Comparison of ENCODE assay signal across 16 mouse cellular contexts in the genomic region with DNA sequence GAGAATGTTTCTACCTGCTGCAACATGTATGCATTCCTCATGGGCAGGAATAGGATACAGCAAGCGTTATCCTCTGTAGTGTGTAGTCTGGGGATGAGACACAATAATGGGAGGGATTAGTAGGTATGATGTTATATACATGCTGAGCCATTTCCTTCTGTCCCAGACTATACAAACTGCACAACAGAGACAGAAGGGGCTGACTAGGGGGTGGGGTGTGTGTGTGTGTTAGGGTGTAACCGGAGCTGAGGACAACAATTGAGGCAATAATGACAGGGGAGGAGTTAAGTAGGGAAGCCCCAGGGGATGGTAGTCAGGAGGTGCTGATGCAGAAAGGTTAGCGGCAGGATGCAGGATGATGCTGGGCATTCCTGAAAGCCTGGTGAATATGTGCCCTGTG.
"Had no signal": no experiment of that assay in that cellular context is flagged by ENCODE, and none has a peak within 500 bp of the region (broad histone marks: within the 10 kb centered on the region; RNA-seq: fewer than 3 reads in every experiment).

No protein-coding gene starts in this region.

- DNase-seq: kidney, postnatal 14 days; lung, embryonic 14.5 days; lung, postnatal 14 days; midbrain, embryonic 14.5 days; retina, postnatal 1 day; right cerebral cortex, postnatal 4 days; spleen, adult 18-20 months; thymus, adult 2 months; thymus, postnatal 25 days had no signal

- H3K9me3 ChIP-seq: limb, embryonic 15.5 days; liver, embryonic 12.5 days; neural tube, embryonic 13.5 days had no signal

- H3K27ac ChIP-seq: limb, embryonic 15.5 days; liver, embryonic 12.5 days; macrophage; neural tube, embryonic 13.5 days; stomach, embryonic 15.5 days had no signal

- H3K4me2 ChIP-seq: limb, embryonic 15.5 days; liver, embryonic 12.5 days; lung, embryonic 14.5 days; neural tube, embryonic 13.5 days; stomach, embryonic 15.5 days had no signal

- H3K9ac ChIP-seq: limb, embryonic 15.5 days; liver, embryonic 12.5 days; lung, embryonic 14.5 days; neural tube, embryonic 13.5 days; stomach, embryonic 15.5 days had no signal

- H3K4me3 ChIP-seq: limb, embryonic 15.5 days; liver, embryonic 12.5 days; megakaryocyte, embryonic 14.5 days; myocyte; neural tube, embryonic 13.5 days; stomach, embryonic 15.5 days had no signal

- H3K27me3 ChIP-seq: limb, embryonic 15.5 days; liver, embryonic 12.5 days; megakaryocyte, embryonic 14.5 days; neural tube, embryonic 13.5 days; stomach, embryonic 15.5 days had no signal

- ATAC-seq: liver, embryonic 12.5 days had no signal

- H3K4me1 ChIP-seq: limb, embryonic 15.5 days; stomach, embryonic 15.5 days had no signal
